Mouse (Mus musculus): ENCODE data around the gene Abcc4. TPM values are rescaled to one million over a fixed set of nuclear protein-coding genes. Genes with fewer than 3 reads are reported as not detected.

Gene Abcc4
- total and polyA plus RNA-seq, 3 experiments: 10.4 to 28.7 (median 26.5) TPM

GRCm38 (mm10) chr14:118581673-118582072 lies 124.3 kb downstream of the Abcc4 start:
- H3K27ac ChIP-seq (ENCODE audit: insufficient read depth, low read depth): no peak overlapping the region
- no peaks in the 10 kb centered on the region for H3K27me3 ChIP-seq (replicated peaks)
- H3K79me2 ChIP-seq (replicated peaks; ENCODE audit: control insufficient read depth, extremely low read depth, insufficient read depth, poor library complexity, severe bottlenecking): no peaks in the 10 kb centered on the region
- dilution Hi-C loops (cut with MboI; ENCODE audit: extremely low pct_ligation_motif_present, extremely low pct_unique_long_range_greater_than_20kb, low sequenced_read_pairs) (no loop called here), in situ Hi-C loops (cut with MboI; ENCODE audit: low pct_ligation_motif_present, low pct_unique_long_range_greater_than_20kb, low sequenced_read_pairs) (loop anchor here (5.0 to 25.0 kb wide), 3 partner anchors 369 to 569 kb away; no protein-coding TSS in a partner anchor)
- H3K9me3 ChIP-seq (replicated peaks; ENCODE audit: low read length): no peaks in the 10 kb centered on the region
- no peak overlapping the region for H3K9ac ChIP-seq (ENCODE audit: insufficient read depth, low read depth)
- no peak for TF ChIP-seq CTCF (conservative IDR thresholded peaks at IDR 0.05 in 1 of 2, IDR thresholded peaks at IDR 0.05 in 1 of 2; ENCODE audit: low read depth in 2 of 2, low read length in 2 of 2)
- TF ChIP-seq JUND (conservative IDR thresholded peaks at IDR 0.05; ENCODE audit: low read depth, low read length): no peak
- no peak for TF ChIP-seq ZMIZ1 (IDR thresholded peaks at IDR 0.05; ENCODE audit: low read depth, low read length)
- no peak for TF ChIP-seq GABPA (IDR thresholded peaks at IDR 0.05; ENCODE audit: insufficient replicate concordance, low read depth, low read length)
- no peak for TF ChIP-seq CHD2 (IDR thresholded peaks at IDR 0.05; ENCODE audit: low read length)
- no peak for TF ChIP-seq RCOR1 (conservative IDR thresholded peaks at IDR 0.05; ENCODE audit: low read depth, low read length)
- TF ChIP-seq MEF2A (IDR thresholded peaks at IDR 0.05; ENCODE audit: borderline replicate concordance, low read depth, low read length): no peak
- TF ChIP-seq POLR2A (IDR thresholded peaks at IDR 0.05; ENCODE audit: low read depth, low read length): no peak
- TF ChIP-seq JUN (IDR thresholded peaks at IDR 0.05; ENCODE audit: insufficient read depth, low read depth, low read length): no peak
- no peak for TF ChIP-seq TBP (conservative IDR thresholded peaks at IDR 0.05; ENCODE audit: low read depth, low read length)
- no peak for TF ChIP-seq ELF1 (IDR thresholded peaks at IDR 0.05; ENCODE audit: low read depth, low read length)
- no peak for TF ChIP-seq RAD21 (IDR thresholded peaks at IDR 0.05; ENCODE audit: low read depth, low read length)
- TF ChIP-seq ZNF384 (IDR thresholded peaks at IDR 0.05; ENCODE audit: low read depth, low read length): no peak
- TF ChIP-seq MAFK (IDR thresholded peaks at IDR 0.05; ENCODE audit: insufficient replicate concordance, low read length): no peak
- no peak for TF ChIP-seq SMC3 (IDR thresholded peaks at IDR 0.05; ENCODE audit: low read depth, low read length)
- no peak for TF ChIP-seq BHLHE40 (IDR thresholded peaks at IDR 0.05; ENCODE audit: low read depth, low read length)
- TF ChIP-seq EP300 (IDR thresholded peaks at IDR 0.05; ENCODE audit: low read length): no peak
- no peak for TF ChIP-seq TCF12 (IDR thresholded peaks at IDR 0.05; ENCODE audit: low read depth, low read length)
- no peak overlapping the region for H3K4me3 ChIP-seq (replicated peaks in 1 of 3; ENCODE audit: low read depth in 2 of 3, low read length in 2 of 3, poor library complexity in 1 of 3)
- no peaks in the 10 kb centered on the region for H3K4me1 ChIP-seq (ENCODE audit: control insufficient read depth in 1 of 2, insufficient read depth in 2 of 2)
- no peak for DNase-seq (ENCODE audit: extremely low read depth)
- H3K36me3 ChIP-seq (replicated peaks in 1 of 2; ENCODE audit: control insufficient read depth in 1 of 2, insufficient read depth in 1 of 2, low read length in 1 of 2): peaks cover 18 to 42% of the 10 kb centered on the region in 2 experiments
- H3K4me2 ChIP-seq (ENCODE audit: insufficient read depth, low read depth, poor library complexity, severe bottlenecking): no peak overlapping the region

GRCm38 (mm10) chr14:118579013-118579728 lies 126.8 kb downstream of the Abcc4 start:
- peaks cover 16 to 34% of the 10 kb centered on the region in 2 experiments for H3K36me3 ChIP-seq (replicated peaks in 1 of 2; ENCODE audit: control insufficient read depth in 1 of 2, insufficient read depth in 1 of 2, low read length in 1 of 2)
- no peak overlapping the region for H3K4me3 ChIP-seq (replicated peaks in 1 of 3; ENCODE audit: low read depth in 2 of 3, low read length in 2 of 3, poor library complexity in 1 of 3)
- H3K79me2 ChIP-seq (replicated peaks; ENCODE audit: control insufficient read depth, extremely low read depth, insufficient read depth, poor library complexity, severe bottlenecking): no peaks in the 10 kb centered on the region
- dilution Hi-C loops (cut with MboI; ENCODE audit: extremely low pct_ligation_motif_present, extremely low pct_unique_long_range_greater_than_20kb, low sequenced_read_pairs): no loop called here
- H3K27me3 ChIP-seq (replicated peaks): no peaks in the 10 kb centered on the region
- TF ChIP-seq MAZ (IDR thresholded peaks at IDR 0.05; ENCODE audit: low read depth, low read length) (no peak), EP300 (IDR thresholded peaks at IDR 0.05; ENCODE audit: low read length) (no peak), CHD2 (IDR thresholded peaks at IDR 0.05; ENCODE audit: low read length) (no peak), ELF1 (IDR thresholded peaks at IDR 0.05; ENCODE audit: low read depth, low read length) (no peak), NELFE (IDR thresholded peaks at IDR 0.05; ENCODE audit: low read depth, low read length) (no peak), USF2 (conservative IDR thresholded peaks at IDR 0.05; ENCODE audit: low read depth, low read length) (no peak), ZNF384 (IDR thresholded peaks at IDR 0.05; ENCODE audit: low read depth, low read length) (no peak), HCFC1 (IDR thresholded peaks at IDR 0.05; ENCODE audit: low read depth, low read length) (no peak), POLR2A (IDR thresholded peaks at IDR 0.05; ENCODE audit: low read depth, low read length) (no peak), USF1 (IDR thresholded peaks at IDR 0.05; ENCODE audit: low read depth, low read length) (no peak), JUN (IDR thresholded peaks at IDR 0.05; ENCODE audit: insufficient read depth, low read depth, low read length) (no peak), MEF2A (IDR thresholded peaks at IDR 0.05; ENCODE audit: borderline replicate concordance, low read depth, low read length) (no peak), TBP (conservative IDR thresholded peaks at IDR 0.05; ENCODE audit: low read depth, low read length) (no peak), POLR2AphosphoS2 (IDR thresholded peaks at IDR 0.05; ENCODE audit: low read depth, low read length) (no peak), IRF4 (IDR thresholded peaks at IDR 0.05; ENCODE audit: low read depth, low read length) (no peak), SIN3A (IDR thresholded peaks at IDR 0.05; ENCODE audit: low read length) (no peak), KAT2A (IDR thresholded peaks at IDR 0.05; ENCODE audit: insufficient replicate concordance, low read length) (no peak), NRF1 (IDR thresholded peaks at IDR 0.05; ENCODE audit: low read depth, low read length) (no peak), ETS1 (conservative IDR thresholded peaks at IDR 0.05; ENCODE audit: low read depth, low read length) (no peak)
- H3K9me3 ChIP-seq (replicated peaks; ENCODE audit: low read length): no peaks in the 10 kb centered on the region
- no peak for DNase-seq (ENCODE audit: extremely low read depth)
- no peaks in the 10 kb centered on the region for H3K4me1 ChIP-seq (ENCODE audit: control insufficient read depth in 1 of 2, insufficient read depth in 2 of 2)
- in situ Hi-C loops (cut with MboI; ENCODE audit: low pct_ligation_motif_present, low pct_unique_long_range_greater_than_20kb, low sequenced_read_pairs): loop anchor here (25.0 kb wide), 1 partner anchor 567 kb away; no protein-coding TSS in a partner anchor
- H3K9ac ChIP-seq (ENCODE audit: insufficient read depth, low read depth): no peak overlapping the region
- H3K4me2 ChIP-seq (ENCODE audit: insufficient read depth, low read depth, poor library complexity, severe bottlenecking): no peak overlapping the region
- no peak overlapping the region for H3K27ac ChIP-seq (ENCODE audit: insufficient read depth, low read depth)
